Mouse (Mus musculus) liver, embryonic 11.5 days (tissue): ENCODE measurements around the gene Xpnpep3. TPM values are rescaled to one million over a fixed set of nuclear protein-coding genes. Genes with fewer than 3 reads are reported as not detected.

Experiments
- polyA plus RNA-seq: library from polyadenylated mRNA; unstranded; fragments of >200 nt; fragmentation: Nextera tagmentation; extraction: Ambion mirVana; gene quantifications from 2 replicates; pipeline ENCODE4 v1.2.1, GENCODE M21; 2014

The Xpnpep3 gene
- polyA plus RNA-seq, 1 experiment from 2014 or later: 13.1 TPM

Other genes with a start within 250 kb of the Xpnpep3 start
- gene Mrtfa, start 209.4 kb upstream of the Xpnpep3 start, polyA plus RNA-seq: 18.9 and 20.6 TPM in 2 replicates
- 0.12 and 0.29 TPM in 2 replicates for gene Mchr1, start 164.6 kb upstream of the Xpnpep3 start, polyA plus RNA-seq
- gene Slc25a17, start 39.3 kb upstream of the Xpnpep3 start, polyA plus RNA-seq: 71.9 and 74.6 TPM in 2 replicates
- 159 and 166 TPM in 2 replicates for gene St13, start 61 bp upstream of the Xpnpep3 start, polyA plus RNA-seq
- 1.7 and 2.0 TPM in 2 replicates for gene Dnajb7, start 8.2 kb downstream of the Xpnpep3 start, polyA plus RNA-seq
- gene Rbx1, start 66.2 kb downstream of the Xpnpep3 start, polyA plus RNA-seq: 505 and 532 TPM in 2 replicates
- gene Ep300, start 185.2 kb downstream of the Xpnpep3 start, polyA plus RNA-seq: 18.1 and 22.9 TPM in 2 replicates